Mouse (Mus musculus): ENCODE results near the gene 1700001C19Rik. TPM values are rescaled to one million over a fixed set of nuclear protein-coding genes. Genes with fewer than 3 reads are reported as not detected.

Gene 1700001C19Rik
- polyA plus RNA-seq (2017; shearing (Covaris generic)): not detected

DNA sequence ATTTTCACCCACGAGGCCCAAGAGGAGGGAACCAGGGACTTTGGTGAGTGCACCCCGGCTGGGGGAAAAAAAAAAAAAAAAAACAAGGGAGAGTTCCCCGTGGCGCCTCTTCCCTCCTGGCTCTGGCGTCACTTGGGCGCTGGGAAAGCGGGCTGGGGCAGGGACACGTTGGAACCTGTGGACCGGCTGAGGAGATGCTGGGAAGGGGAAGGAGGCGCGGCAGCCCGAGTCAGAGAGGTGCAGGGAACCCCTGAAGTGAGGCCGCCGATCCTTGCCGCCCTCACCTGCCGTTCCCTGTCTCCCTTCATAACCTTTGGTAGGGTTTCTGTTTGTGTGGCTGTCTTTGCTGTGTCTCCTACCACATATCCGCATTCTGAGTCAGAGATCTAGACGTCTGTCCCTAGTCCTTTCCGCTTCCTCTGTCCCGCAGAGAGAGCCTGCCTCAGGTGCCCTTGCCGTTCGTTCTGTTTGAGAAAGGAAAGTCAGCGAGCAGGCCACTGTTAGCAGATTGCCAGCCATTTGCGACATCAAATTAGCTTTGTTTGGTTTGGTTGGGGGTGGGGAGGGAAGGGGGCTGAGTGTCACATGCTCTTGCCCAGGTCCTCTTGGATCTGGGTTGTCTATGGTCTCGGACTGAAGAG, at the start of gene 1700001C19Rik:
Gene 1700001C19Rik, minus strand, starts transcription at position 470 of the 641 bp plus-strand sequence.

DNA sequence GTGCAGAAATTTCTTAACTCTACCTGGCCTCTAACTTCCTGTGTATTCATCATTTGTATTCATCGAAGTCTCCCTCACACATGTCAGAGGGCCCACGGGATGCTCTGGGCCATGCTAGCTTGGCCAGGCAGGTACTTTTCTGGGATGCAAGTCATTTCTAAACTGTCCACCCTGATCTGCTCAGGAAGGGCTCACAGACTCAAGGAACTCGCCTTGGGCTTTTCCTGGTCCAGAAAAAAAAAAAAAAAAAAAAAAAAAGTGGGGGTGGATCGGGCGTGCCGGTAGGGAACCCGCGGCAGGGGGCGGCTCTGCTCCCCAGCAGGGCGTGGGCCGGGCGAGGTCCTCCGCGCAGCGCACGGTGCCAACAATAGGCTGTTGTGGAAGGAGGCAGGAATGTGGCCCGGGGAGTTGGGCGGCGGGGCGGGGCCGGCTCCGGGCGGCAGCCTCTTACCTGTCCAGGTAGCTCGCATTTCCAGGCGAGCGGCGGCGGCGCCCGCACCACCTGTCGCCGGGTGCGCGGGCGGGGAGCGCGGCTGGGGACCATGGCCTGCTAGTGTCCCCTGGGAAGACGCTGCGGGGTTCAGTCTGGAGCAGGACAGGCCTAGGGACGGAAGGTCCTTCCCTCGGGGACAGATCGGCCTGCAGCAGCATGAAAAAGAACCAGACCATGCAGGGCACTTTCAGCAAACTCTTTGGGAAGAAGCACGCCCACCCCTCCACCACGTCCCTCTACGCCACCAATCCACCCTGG, 845 bp downstream of the 1700001C19Rik start, which contains the start of gene AI661453:
Gene AI661453, plus strand, starts transcription at position 460 of the 751 bp plus-strand sequence.

DNA sequence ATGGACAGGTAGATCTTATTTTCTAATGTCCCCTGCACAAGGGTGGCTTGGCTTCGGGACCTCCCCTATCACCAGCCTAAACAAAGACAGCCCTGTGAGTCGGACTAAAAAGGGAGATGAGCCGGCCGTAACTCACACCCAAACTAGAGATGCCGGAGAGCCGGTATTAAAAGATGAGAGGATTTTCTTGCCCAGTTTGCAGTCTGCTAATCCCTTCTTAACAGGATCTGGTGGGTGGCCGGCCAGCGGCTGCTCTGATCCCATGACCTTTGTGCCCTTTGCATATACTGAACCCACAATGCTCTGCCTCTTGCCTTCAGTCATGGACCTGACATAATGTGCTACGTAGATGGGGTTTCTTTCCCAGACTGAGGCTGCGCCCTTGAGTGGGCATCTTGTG, 36.7 kb downstream of the 1700001C19Rik start, which contains the start of gene Guca1a:
Gene Guca1a, minus strand, starts transcription at position 134 of the 400 bp plus-strand sequence.

DNA sequence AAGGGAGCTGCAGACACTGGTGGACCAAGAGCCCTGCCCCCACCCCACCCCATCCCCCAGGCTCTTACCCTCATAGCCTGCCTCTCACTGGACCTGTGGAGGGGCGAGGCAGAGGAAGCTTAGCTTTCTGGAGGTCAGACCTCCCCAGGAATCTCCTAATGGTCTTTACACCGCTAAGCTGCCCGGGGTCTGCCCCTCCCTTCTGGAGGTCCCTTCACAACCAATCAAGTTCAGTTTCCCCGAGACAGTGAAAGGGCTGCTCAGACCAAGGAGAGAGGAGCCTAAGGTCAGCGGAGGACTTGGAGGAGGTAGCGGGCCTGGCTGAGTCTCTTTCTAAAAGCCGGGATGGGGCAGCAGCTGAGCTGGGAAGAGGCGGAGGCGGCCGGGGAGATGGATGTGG, 52.0 kb downstream of the 1700001C19Rik start, which contains the start of gene Guca1b:
Gene Guca1b, plus strand, starts transcription at position 249 of the 400 bp plus-strand sequence.

DNA sequence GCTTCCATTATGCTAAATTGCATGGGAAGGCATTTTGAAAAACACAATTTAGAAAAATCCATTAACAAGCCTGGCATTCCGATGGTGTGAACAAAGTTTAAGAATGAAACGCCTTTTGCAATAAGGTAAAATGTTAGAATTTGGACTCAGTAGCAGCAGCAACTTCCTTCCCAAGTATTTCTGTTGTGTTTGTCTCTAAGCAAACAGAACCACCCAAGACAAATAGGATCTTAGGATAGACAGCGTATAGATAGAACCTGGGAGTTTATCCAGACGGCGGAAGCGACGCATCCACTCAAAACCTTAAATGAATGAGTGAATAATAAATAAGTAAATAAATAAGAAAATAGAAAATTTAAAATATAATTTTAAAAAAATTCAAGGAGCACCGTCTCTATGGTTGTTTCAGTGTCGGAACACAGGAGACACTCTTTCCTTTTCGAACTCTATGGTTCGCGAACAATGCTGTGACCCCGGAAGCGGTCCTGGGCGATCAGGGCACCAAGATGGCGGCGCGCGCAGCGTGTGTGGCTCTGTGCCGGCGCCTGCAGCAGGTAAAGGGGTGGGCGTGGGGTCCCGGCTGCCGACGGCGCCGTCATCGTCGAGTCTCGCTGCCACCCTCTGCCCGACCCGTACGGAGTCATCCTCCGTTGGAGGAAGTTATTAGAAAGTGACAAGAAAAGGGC, 68.6 kb downstream of the 1700001C19Rik start, which contains the start of gene Mrps10:
Gene Mrps10, plus strand, starts transcription at position 487 of the 686 bp plus-strand sequence.

Other genes with a start within 250 kb of the 1700001C19Rik start
- gene Mrps10, start 68.5 kb downstream of the 1700001C19Rik start, polyA plus RNA-seq (2017; shearing (Covaris generic)): 48.4 TPM
- 2.7 TPM for gene Guca1b, start 52.0 kb downstream of the 1700001C19Rik start, polyA plus RNA-seq (2017; shearing (Covaris generic))
- not detected for gene Guca1a, start 36.8 kb downstream of the 1700001C19Rik start, polyA plus RNA-seq (2017; shearing (Covaris generic))
- gene AI661453, start 761 bp downstream of the 1700001C19Rik start, polyA plus RNA-seq (2017; shearing (Covaris generic)): not detected
- gene Taf8, start 64.9 kb upstream of the 1700001C19Rik start, polyA plus RNA-seq (2017; shearing (Covaris generic)): 58.7 TPM
- gene Ccnd3, start 67.7 kb upstream of the 1700001C19Rik start, polyA plus RNA-seq (2017; shearing (Covaris generic)): 275 TPM
- gene Bysl, start 174.1 kb upstream of the 1700001C19Rik start, polyA plus RNA-seq (2017; shearing (Covaris generic)): 18.1 TPM
- gene Med20, start 174.2 kb upstream of the 1700001C19Rik start, polyA plus RNA-seq (2017; shearing (Covaris generic)): 38.1 TPM
- gene Gm20517, start 174.2 kb upstream of the 1700001C19Rik start, polyA plus RNA-seq (2017; shearing (Covaris generic)): 1.8 TPM
- gene Usp49, start 193.3 kb upstream of the 1700001C19Rik start, polyA plus RNA-seq (2017; shearing (Covaris generic)): 2.1 TPM